Mouse (Mus musculus) myocyte (in vitro differentiated cells): ENCODE measurements around the gene Shisal2a.

Experiments used
- CEBPB ChIP-seq: IDR thresholded peaks from 2 replicates; pipeline ENCODE4 v1.6.1; 2011; ENCODE audit warnings: mild to moderate bottlenecking, moderate library complexity; ENCODE audit not compliant: poor library complexity, insufficient read depth, severe bottlenecking
- MAX ChIP-seq: IDR thresholded peaks from one replicate; pipeline ENCODE4 v1.6.1; 2011; ENCODE audit warnings: low read depth, mild to moderate bottlenecking, control low read depth
- MYOD1 ChIP-seq, 3 experiments: IDR thresholded peaks; one replicate each; pipeline ENCODE4 v1.6.1; 2011; ENCODE audit warnings: control low read depth in 2 of 3, low read depth in 2 of 3, mild to moderate bottlenecking in 2 of 3, moderate library complexity in 1 of 3; ENCODE audit not compliant: insufficient read length in 2 of 3, control insufficient read depth in 1 of 3
- POLR2A ChIP-seq: IDR thresholded peaks from one replicate; pipeline ENCODE4 v1.6.1; 2011; ENCODE audit warnings: low read depth, mild to moderate bottlenecking, control low read depth, moderate library complexity; ENCODE audit not compliant: insufficient read length
- POLR2AphosphoS2 ChIP-seq: IDR thresholded peaks from one replicate; pipeline ENCODE4 v1.6.1; 2011; ENCODE audit warnings: low read depth, control low read depth; ENCODE audit not compliant: insufficient read length
- REST ChIP-seq: IDR thresholded peaks from one replicate; pipeline ENCODE4 v1.6.1; 2011; ENCODE audit warnings: mild to moderate bottlenecking, control low read depth, moderate library complexity; ENCODE audit not compliant: insufficient read depth, insufficient read length
- USF1 ChIP-seq: IDR thresholded peaks from one replicate; pipeline ENCODE4 v1.6.1; 2011; ENCODE audit warnings: low read depth, mild to moderate bottlenecking, control low read depth, moderate library complexity

DNA sequence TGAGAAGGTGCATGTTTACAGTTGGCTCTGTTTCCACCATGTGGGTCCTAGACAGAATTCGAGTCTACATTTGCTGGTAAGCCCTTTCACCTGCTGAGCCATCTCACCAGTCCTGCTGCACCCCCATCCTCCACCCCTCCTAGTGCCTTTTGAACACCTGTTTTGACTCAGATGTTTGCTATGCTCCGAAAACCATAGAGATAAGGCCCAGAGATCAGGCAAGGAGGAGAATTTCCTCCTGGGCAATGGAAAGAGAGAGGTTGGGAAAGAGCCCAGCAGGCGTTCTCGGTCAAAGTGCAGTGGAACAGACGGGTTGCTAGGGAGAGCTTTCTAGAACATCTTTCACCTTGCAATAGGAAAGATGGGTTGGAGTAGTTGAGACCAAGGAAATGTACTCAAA lies 8.0 kb upstream of the Shisal2a start:
- no peak for TF ChIP-seq MAX
- no peak for TF ChIP-seq POLR2AphosphoS2
- no peak for TF ChIP-seq CEBPB
- no peak for TF ChIP-seq POLR2A
- no peak for TF ChIP-seq REST
- TF ChIP-seq MYOD1 (IDR thresholded peaks at IDR 0.05; ENCODE audit: control insufficient read depth in 1 of 3, insufficient read length in 2 of 3, low read depth in 2 of 3) = peak in 1 of 3 experiments; percentile 38
- TF ChIP-seq USF1 = no peak
